Mouse (Mus musculus) spleen, postnatal 10 days (tissue): ENCODE results near the gene Olfr224.

Experiments
- DNase-seq, 2 experiments: peaks; one replicate each; pipeline ENCODE4 v3.0.0; 2021 to 2022; ENCODE audit warnings: low spot score in 2 of 2

The Olfr224 gene

DNA sequence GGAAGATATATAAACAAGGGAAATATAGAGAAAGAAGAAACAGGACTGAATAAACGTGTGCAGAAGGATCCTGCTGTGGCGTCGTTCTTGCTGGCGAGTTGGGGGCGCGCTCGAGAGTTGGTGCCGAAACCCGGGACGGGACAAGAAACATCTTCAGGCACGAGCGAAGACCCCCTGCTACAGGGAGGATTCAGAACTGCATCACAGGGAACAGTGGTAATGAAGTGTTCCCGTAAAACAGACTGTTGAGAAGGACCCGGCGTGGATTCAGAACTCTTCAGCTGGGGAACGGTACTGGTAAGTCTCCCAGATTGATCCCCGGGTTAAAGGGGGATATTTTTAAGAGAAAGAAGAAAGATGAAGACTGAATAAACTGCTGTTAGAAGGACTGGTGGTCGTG is 51.4 kb downstream of the Olfr224 start:
- peak; percentile 80 to 81 for DNase-seq
